Mouse (Mus musculus) cerebellum, adult 2 months (tissue): ENCODE results near the gene Ripor1.

ENCODE experiments used
- CTCF ChIP-seq: fragments of 200-500 bp; IDR thresholded peaks from 2 replicates; pipeline ENCODE4 v1.5.1; 2011; ENCODE audit warnings: low read depth, mild to moderate bottlenecking, control low read depth, low read length, moderate library complexity, borderline replicate concordance; ENCODE audit not compliant: insufficient read depth
- POLR2A ChIP-seq: fragments of 200-500 bp; IDR thresholded peaks from 2 replicates; pipeline ENCODE4 v1.6.1; 2011; ENCODE audit warnings: low read length, control low read depth, borderline replicate concordance; ENCODE audit not compliant: insufficient read depth

- no peak for TF ChIP-seq POLR2A
- TF ChIP-seq CTCF: no peak
Observed at GRCm38 (mm10) chr8:105637601-105638041, 32.6 kb downstream of the Ripor1 start.
